8 mouse cellular contexts compared by ENCODE assay signal in genomic region chr6:83673395-83673794, GRCm38 (mm10). TPM values are rescaled to one million over a fixed set of nuclear protein-coding genes. Genes with fewer than 3 reads are reported as not detected.
DNase-seq lines count a peak whose midpoint lies in the region; ATAC-seq and TF ChIP-seq lines count a peak whose summit lies in the region.
"Had no signal": no experiment of that assay in that cellular context is flagged by ENCODE, and none has a peak within 500 bp of the region (broad histone marks: within the 10 kb centered on the region; RNA-seq: fewer than 3 reads in every experiment).

No protein-coding gene starts in this region.

- H3K4me3 ChIP-seq in ES-E14 (ENCODE audit: insufficient read depth in 1 of 2, low read depth in 1 of 2, low read length in 2 of 2, poor library complexity in 1 of 2, severe bottlenecking in 1 of 2), result no peak overlapping the region
- H3K4me3 ChIP-seq in midbrain, embryonic 14.5 days (replicated peaks; ENCODE audit: low read depth, low read length), result no peak overlapping the region

- no peaks in the 10 kb centered on the region for H3K4me1 ChIP-seq in ES-E14 (ENCODE audit: control insufficient read depth in 2 of 2, insufficient read depth in 2 of 2, low read length in 2 of 2, poor library complexity in 1 of 2)
- H3K4me1 ChIP-seq in midbrain, embryonic 14.5 days (ENCODE audit: control insufficient read depth, insufficient read depth, low read length), result no peaks in the 10 kb centered on the region

- DNase-seq in ES-E14 (ENCODE audit: low read depth, low spot score), result peak; percentile 73
- peak; percentile 60 to 74 for DNase-seq in adrenal gland, adult 18-20 months (ENCODE audit: low spot score in 2 of 2)
- DNase-seq in embryo, embryonic 11 days, result peak; percentile 82
- peak; percentile 54 to 73 for DNase-seq in heart, postnatal 36 days
- peak; percentile 76 to 89 for DNase-seq in left cerebral cortex, adult 18-20 months (ENCODE audit: low spot score in 2 of 2)
- peak; percentile 91 for DNase-seq in midbrain, embryonic 14.5 days
- DNase-seq in splenic B cell, adult 2 months (ENCODE audit: low read depth, low spot score), result peak; percentile 65

- no peak overlapping the region for H3K27ac ChIP-seq in ES-E14 (ENCODE audit: insufficient read depth, low read depth, low read length, poor library complexity, severe bottlenecking)
- no peak overlapping the region for H3K27ac ChIP-seq in midbrain, embryonic 14.5 days (replicated peaks; ENCODE audit: low read depth, low read length)
- H3K27ac ChIP-seq: macrophage had no signal

- no peaks in the 10 kb centered on the region for H3K36me3 ChIP-seq in ES-E14 (ENCODE audit: control insufficient read depth, insufficient read depth, low read length, poor library complexity, severe bottlenecking)
- H3K36me3 ChIP-seq in midbrain, embryonic 14.5 days (ENCODE audit: control insufficient read depth, insufficient read depth, low read length), result no peaks in the 10 kb centered on the region
- no peaks in the 10 kb centered on the region for H3K36me3 ChIP-seq in splenic B cell, adult 2 months (ENCODE audit: control insufficient read depth, insufficient read depth, low read length, poor library complexity, severe bottlenecking)

- intact Hi-C loops in heart, postnatal 36 days (cut with DNase I), result loop anchor here (1.0 to 5.0 kb wide), 3 partner anchors 90 to 459 kb away; no protein-coding TSS in a partner anchor

- WGBS in midbrain, embryonic 14.5 days, result 9% methylated on average over 4 of the region's 4 CpGs

- ATAC-seq in midbrain, embryonic 14.5 days (ENCODE audit: low FRiP score, low TSS enrichment), result no peak

- in situ Hi-C loops in ES-E14 (cut with MboI; ENCODE audit: low sequenced_read_pairs in 2 of 2, unreplicated experiment in 2 of 2), result loop anchor here in 1 of 2 experiments (5.0 kb wide), 1 partner anchor 316 kb away; no protein-coding TSS in a partner anchor

- H3K9ac ChIP-seq in ES-E14 (ENCODE audit: insufficient read depth, low read depth, low read length, poor library complexity, severe bottlenecking), result no peak overlapping the region
- no peak overlapping the region for H3K9ac ChIP-seq in midbrain, embryonic 14.5 days (replicated peaks; ENCODE audit: low read length)

- H3K27me3 ChIP-seq in midbrain, embryonic 14.5 days (ENCODE audit: control insufficient read depth, insufficient read depth, low read length), result no peaks in the 10 kb centered on the region
- H3K27me3 ChIP-seq in splenic B cell, adult 2 months (ENCODE audit: control insufficient read depth, insufficient read depth, low read length, poor library complexity, severe bottlenecking), result no peaks in the 10 kb centered on the region

- H3K9me3 ChIP-seq in ES-E14 (ENCODE audit: control insufficient read depth, insufficient read depth, low read depth, low read length), result no peaks in the 10 kb centered on the region
- no peaks in the 10 kb centered on the region for H3K9me3 ChIP-seq in midbrain, embryonic 14.5 days (ENCODE audit: control insufficient read depth, low read length)

- no peak overlapping the region for H3K4me2 ChIP-seq in midbrain, embryonic 14.5 days (ENCODE audit: low read length)

TF ChIP-seq in ES-E14, 5 proteins besides CTCF, POLR2A, EP300 and RAD21:
- no peak for TF ChIP-seq ZNF384 (IDR thresholded peaks at IDR 0.05; ENCODE audit: low read depth, low read length)
- TF ChIP-seq ZC3H11A (IDR thresholded peaks at IDR 0.05; ENCODE audit: borderline replicate concordance, low read depth, low read length), result peak; percentile 84

RNA-seq across cellular contexts. Expression of gene Cd207, which starts 4.3 kb away (rescaled TPM):
- total RNA-seq in ES-E14 (2012; rRNA removed), result not detected in 2 replicates
- under 1 TPM; 0.27 to 0.32 TPM for total RNA-seq in adrenal gland, adult 18-20 months (2021)
- total RNA-seq in heart, postnatal 36 days (2021), result under 1 TPM; 0.79 to 0.83 TPM
- not detected for total RNA-seq in left cerebral cortex, adult 18-20 months (2021)
- polyA plus RNA-seq in midbrain, embryonic 14.5 days (2014; fragmentation: Nextera tagmentation; extraction: Ambion mirVana), result not detected in 2 replicates
- polyA plus RNA-seq: macrophage had no signal

RNA-seq across cellular contexts. Expression of gene Clec4f, which starts 17.4 kb away (rescaled TPM):
- not detected in 2 replicates for total RNA-seq in ES-E14 (2012; rRNA removed)
- total RNA-seq in adrenal gland, adult 18-20 months (2021), result not detected
- not detected for total RNA-seq in heart, postnatal 36 days (2021)
- not detected for total RNA-seq in left cerebral cortex, adult 18-20 months (2021)
- 0.25 TPM in 1 of 2 replicates, not detected in the other for polyA plus RNA-seq in midbrain, embryonic 14.5 days (2014; fragmentation: Nextera tagmentation; extraction: Ambion mirVana)
- polyA plus RNA-seq: macrophage had no signal

RNA-seq across cellular contexts. Expression of gene Vax2, which starts 37.7 kb away (rescaled TPM):
- total RNA-seq in ES-E14 (2012; rRNA removed), result 0.69 and 2.1 TPM in 2 replicates
- total RNA-seq in adrenal gland, adult 18-20 months (2021), result not detected
- not detected for total RNA-seq in heart, postnatal 36 days (2021)
- not detected for total RNA-seq in left cerebral cortex, adult 18-20 months (2021)
- 0.22 TPM in 1 of 2 replicates, not detected in the other for polyA plus RNA-seq in midbrain, embryonic 14.5 days (2014; fragmentation: Nextera tagmentation; extraction: Ambion mirVana)
- polyA plus RNA-seq: macrophage had no signal
